Mouse (Mus musculus) liver, embryonic 14.5 days (tissue): Measurements from ENCODE around the gene Avpi1.

Experiments used
- CTCF ChIP-seq: IDR thresholded peaks from 2 replicates; pipeline ENCODE4 v1.5.1; 2016; ENCODE audit warnings: antibody characterized with exemption, low read depth, control low read depth
- EP300 ChIP-seq: IDR thresholded peaks from 2 replicates; pipeline ENCODE4 v1.6.1; 2016; ENCODE audit warnings: antibody characterized with exemption, low read depth

DNA sequence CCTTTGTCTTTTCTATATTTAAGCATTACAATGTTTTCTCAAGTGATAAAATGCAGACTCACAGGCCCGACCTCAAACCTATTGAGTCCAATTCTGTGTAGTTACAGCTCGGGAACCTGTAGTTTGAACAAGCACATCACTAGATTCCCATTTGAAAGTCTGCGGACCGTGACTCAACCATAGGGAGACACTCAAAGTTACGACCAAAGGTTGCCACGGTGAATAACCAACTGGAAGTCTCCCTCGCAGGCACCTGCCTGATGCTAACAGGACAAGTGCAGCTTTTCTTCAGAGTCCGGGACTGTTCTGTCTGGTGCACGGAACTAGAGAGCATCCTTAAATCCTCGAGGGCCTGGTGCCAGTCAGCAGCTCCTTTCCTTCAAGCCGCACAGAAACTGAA is 48.4 kb downstream of the Avpi1 start:
- TF ChIP-seq CTCF: no peak
- no peak for TF ChIP-seq EP300
